Mouse (Mus musculus): Measurements from ENCODE around the gene Asb8.

Gene Asb8

DNA sequence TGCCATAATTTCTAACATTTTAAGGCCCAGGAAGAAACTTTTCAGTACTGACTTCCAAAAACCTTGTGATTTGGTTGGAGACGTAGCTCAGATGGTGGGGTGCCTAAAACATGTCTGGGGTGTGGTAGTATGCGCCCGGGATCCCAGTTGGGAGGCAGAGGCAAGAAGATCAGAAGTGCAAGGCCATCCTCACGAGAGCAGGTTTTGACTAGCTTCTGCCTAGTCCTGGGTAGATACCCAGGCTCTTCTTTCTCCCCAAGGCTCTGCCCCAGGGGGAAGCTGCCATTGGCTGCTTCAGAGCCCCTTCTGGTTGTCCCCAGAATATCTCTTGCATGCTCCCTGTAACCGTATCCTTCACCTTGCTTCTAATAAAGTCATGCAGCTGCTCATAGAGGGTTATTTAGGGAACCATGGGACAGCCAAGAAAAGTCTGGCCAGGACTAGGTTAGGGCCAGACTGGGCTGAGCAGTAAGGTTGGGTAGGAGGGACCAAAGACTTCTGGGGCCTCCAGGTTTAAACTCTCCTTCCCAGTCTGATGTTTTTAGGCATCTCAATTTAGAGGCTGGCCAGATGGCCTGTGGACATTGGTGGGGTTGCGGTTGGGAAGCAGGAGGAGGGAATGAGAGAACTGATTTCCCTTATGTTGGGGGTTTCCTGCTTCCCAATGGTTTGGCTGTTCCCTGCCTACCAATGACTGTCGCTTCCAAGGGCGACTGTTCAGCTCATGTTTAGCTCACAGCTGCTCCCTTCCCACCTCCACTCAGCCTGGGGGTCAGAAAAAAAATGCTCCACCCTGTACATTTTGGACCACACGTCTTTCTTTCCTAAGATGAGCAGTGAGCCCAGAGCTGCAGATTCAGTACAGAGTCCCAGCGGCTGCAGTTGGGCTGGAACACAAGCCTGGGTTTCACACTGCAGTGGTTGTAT, 50.3 kb downstream of the Asb8 start:
- no peak for DNase-seq

DNA sequence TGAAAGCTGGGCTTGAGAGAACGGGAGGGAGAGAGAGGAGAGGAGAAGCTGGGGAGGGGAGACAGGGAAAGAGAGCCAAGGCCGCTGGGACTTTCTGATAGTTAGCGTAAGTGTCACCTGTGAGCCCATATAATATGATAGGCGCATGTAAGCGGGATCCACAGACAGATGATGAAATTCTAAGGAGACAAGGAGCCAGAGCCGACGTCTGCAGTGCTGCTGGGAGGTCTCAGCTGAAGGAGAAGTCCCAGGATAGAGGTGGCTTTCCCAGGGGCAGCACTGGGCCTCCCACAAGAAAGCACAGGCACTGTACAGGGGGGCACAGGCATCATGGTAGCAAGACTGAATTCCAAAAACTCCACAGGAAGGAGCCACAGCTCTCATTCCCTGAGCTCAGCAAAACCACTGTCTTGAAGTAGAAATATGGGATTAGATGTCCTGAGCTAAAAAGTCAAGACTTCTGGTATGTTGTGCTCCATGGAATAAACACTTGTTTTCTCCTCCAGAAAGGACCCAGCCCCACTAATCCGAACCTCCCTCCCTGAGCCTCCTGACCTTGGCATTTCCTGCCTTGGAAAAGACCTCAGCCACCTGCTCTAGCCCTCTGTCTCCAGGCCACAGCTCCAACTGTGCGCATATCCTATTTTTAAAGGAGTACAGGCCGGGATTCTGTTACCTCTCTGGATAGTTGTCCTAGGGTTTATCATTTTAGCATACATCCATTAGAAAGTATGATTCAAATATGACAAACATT, 51.1 kb downstream of the Asb8 start:
- no peak for DNase-seq

DNA sequence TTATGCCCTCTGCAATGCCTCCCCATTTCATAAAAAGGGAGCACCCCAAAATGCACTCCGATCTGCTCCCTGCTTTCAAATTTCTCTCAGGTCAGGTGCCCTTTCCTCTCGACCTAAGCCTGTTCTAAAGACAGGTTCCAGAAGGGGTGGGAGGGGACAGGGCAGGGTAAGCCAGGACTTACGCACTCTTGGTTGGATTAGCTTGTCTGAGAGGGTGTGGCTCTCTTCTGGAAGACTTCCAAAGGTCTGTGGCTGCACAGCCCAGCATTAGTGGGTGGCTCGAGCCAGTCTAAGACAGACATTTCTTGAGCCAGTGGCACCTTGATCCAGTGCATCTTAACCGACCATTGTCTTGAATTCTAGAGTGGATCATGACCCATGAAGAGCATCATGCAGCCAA, 53.6 kb downstream of the Asb8 start:
- peak; percentile 15 for DNase-seq

DNA sequence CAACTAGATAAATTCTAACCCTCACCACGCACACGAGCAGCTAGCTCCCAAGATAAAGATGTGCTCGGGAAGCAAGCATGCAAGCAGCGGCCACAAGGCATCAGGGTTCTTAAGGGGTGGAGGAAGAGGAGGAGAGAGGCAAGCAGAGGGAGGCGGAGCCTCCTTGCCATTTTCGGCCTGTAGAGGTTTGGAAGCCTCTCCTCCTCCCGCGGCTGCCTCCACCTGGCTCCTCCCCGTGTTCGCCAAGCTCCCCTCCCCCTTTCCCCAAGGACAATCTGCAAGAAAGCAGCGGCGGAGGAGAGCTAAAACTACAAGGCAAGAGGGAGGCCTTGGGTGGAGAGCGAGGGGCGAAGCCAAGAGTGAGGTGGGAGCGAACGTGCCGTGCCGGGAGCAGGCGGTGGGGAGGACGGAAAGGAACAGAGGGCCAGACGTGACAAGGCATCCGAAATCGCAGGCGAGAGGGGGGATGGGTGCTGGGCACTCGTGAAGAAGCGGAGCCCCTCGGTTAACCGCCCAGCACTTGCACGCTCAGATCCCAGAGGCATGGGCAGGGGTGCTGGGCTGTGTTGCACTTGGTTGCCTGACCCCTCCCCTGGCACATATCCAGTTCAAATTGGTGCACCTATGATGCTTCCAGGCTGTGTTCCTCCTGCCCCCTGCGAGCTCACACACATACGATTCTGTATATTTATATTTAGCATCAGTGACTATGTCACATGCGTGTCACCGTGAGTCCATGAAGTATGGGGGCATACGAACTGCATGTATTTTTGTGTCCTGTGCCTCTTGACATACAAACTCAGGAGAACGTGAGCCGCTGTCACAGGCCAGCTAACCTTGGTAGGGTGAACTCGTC, 56.9 kb downstream of the Asb8 start:
- peak; percentile 89 for DNase-seq

DNA sequence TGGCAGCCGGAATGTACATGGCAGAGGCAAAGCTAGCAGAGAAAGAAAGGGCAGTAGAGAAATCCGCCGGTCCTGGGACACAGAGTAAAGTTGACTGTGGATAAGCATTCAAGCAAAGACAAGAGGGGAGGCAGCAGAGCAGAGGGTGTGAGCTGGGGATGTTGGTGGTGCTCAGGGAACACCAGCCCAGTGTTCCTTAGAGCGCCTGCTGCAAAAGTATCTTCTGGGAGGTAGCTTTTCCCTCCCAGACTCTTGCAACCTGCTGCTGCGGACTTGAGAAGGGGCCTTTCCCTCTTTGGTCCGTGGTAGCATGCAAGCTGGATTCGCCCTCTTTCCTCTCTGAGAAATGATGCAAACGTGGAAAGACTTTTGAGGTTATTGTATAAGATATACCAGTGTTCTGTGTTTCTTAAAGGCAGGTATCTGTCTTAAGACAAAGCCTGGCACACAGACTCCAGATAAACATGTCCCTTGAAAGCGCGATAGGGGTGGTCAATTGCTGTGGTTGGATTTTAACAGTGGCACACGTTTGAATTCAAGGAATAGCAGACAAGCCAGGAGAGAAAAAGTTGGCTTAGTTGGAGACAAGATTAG, 57.6 kb downstream of the Asb8 start:
- no peak for DNase-seq

DNA sequence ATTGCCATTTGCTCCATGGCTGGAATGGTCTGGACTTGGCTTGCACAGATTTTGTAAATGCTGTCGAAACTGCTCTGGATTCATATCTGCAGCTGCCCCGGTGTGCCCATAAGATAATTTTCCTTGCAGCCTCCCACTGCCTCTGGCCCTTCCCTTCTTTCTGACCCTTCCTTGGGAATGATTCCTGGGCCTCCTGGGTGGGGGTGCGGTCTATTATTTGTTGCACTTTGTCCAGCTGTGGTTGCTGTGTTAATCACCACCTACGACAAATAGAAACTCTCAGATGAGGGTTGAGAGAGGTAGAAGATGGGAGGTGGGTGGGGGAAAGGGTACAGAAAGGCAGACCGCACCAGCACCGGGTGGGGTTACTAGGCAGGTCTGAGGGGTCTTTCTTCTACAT, 58.2 kb downstream of the Asb8 start:
- DNase-seq: no peak

DNA sequence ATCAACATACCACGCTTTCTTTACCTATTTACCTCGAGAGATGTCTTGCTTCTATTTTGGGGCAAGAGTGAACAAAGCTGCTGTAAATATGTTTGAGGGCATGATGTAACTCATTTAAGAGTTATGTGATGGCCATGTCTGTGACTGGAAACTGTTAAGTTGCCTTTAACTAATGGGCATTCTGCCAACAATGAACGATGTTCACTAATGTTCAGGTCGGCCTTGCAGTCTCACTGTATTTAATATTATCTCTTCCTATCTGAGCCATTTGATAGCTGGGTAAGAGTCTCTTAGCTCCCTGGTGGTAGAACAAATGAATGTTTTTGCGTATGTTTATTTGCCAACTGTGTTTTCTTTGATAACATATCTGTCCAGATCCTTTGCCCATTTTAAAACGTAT, 58.9 kb downstream of the Asb8 start:
- no peak for DNase-seq

DNA sequence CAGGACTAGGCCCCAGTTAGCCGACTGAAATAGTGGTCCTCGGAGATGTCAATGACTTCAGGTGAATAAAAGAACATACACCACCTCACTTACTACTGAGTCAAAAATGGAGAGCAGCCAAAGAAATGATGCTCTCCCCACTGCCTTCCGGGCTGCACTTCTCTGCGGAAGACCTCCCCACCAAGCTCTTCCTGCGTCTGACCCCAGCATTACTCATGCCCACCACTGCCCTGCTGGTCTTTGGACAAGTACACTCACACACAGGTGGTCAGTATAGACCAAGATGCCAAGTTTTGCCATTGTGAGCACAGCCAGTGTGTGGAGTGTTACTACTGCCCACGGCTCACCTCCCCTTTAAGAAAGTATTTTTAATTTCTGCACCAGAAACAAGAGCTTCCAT, 63.0 kb downstream of the Asb8 start:
- DNase-seq: no peak

DNA sequence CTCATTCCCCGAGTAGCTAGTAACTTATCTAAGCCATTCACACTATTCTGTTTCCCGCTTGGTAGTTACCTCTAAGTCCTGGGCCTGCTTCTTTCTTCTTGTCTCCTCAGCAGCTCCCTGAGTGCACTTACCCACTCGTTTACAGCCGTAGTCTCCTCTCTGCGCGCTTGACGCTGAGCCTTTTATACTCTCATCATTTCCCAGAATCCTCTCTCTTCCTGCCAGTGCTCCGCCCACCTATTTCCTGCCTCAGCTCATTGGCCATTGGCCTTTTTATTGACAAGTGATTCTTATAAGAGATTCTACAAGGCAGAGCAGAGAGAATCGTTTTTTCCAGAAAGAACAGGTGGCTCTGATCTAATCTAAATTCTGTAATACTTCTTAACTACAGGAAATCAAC, 66.9 kb downstream of the Asb8 start:
- DNase-seq: no peak

DNA sequence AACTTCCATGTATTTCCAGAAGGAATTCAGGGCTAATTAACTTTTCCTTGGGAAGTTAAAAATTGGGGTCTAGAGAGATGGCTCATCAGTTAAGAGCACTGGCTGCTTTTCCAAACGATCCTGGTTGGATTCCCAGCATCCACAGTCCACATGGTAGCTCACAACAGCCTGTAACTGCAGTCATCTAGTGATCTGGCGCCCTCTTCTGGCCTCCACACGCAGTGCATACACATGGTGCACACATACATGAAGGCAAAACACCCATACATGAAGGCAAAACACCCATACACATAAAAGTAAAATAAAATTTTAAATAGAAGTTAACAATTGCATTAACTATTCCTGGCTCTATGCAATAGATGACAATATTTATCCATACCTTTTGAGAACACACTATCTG, 68.5 kb downstream of the Asb8 start:
- DNase-seq: peak; percentile 14

DNA sequence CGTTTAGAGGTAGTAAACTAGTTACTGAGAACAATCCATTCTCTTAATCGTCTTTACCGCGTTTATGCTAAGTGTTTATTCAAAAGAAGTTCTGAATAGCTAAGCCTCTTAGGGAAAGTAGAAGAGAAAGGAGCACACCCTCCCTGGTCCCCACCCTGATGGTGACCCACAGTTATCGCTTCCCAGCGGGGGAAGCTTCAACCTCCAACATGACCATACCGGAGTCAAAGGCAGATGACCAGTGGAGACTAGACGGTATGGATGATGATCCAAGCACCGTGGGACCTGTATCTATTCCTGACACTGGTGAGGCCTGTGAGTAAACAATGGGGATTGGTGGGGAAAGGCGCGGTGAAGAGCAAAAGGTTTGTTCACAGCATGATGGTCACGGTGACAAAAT, 70.5 kb downstream of the Asb8 start:
- no peak for DNase-seq

DNA sequence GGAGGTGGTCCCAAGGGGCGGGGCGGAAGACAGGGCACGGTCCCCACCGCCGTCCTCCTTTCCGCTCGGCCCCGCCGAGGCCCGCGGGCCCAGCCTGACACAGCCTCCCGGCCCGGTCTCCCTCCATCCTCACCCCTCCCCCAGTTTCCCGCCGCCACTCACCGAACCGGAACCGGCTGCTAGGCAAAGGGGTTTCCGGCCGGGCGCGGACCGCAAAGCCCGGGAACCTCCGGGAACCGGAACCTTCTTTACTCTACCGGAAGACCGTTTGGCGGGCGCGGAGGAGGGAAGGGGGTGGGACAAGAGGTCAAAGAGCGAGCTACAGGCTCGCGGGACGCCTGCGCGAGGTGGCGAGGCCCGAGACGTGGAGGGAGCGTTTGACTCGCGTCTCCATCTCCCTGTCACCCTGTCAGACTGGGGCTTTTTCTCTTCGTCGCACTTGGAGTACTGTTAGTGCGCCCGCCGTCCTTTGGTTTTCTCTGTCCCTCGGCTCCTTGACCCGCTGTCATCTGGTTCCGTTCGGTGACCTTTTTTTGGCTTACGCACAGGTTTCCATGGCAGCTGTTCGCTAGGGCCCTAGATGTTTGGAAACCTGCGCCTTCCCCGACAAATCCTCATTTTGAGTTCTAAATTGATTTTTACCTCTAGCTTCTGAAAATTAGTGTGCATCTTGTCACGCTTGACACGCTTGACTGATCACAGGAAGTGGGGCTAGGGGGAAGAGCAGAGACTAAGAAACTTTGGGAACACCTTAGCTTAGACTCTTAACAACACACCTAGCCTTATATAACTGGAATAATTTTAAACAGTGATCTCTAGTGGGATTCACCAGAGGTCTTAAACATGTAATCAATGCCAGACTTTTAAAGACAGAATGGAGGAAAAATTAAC, 72.1 kb downstream of the Asb8 start, which contains the start of gene Senp1:
Senp1 (minus strand) TSS at position 624 of the 891 bp plus-strand sequence.
- peak; percentile 95 for DNase-seq

DNA sequence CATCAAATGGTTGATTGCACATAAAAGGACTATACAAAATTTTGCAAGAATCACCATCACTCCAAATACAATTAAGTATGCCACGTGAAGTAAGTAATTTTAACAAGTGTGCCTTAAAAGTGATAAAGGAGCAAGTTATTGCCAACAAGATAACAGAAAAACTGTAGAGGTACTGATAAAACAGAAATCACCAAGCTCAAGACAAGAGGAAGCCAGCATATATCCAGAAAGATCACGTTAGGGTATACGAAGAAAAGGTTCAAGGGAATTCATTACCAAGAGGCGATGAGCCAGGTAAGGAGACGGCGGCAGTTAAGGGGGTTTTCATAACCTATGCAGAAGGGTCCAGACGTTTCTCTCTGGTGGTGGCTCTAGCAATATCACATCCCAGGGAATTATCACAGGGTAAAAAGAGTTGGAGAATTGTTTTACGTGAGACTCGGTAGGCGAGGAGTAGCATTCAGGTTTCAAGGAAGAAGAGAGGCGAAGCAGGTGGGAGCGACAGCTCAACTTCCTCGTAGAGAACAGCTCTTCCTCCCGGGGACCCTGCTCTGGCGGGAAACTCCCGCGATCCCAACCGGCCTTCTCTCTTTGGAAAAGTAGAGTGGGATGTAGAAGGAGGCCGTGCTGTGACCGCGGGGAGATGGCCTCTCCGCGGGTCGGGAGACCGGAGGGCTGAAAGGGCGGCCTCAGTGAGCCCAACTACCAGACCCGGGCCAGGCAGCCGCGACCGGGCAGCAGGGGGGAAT, 72.9 kb downstream of the Asb8 start, which contains the start of gene Pfkm:
Pfkm (plus strand) TSS at position 218 of the 749 bp plus-strand sequence.
- no peak for DNase-seq

DNA sequence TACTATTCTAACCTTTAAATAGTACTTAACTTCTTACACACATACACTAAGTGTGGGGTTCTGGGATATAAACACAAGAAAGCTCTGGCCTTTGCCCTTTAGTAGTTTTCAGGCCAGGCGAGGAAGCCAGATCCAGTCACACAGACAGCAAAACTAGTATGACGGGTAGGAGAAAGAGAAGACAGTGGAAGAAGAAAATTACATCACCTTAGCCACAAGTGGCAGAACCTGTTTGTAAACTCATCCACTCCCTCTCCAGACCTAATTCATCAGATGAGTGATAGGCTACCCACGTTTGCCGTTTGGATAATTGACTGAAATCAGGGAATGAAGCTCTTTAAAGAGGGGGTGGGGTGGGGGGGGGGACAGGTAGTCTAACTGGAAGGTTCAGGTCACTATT, 73.6 kb downstream of the Asb8 start:
- no peak for DNase-seq

DNA sequence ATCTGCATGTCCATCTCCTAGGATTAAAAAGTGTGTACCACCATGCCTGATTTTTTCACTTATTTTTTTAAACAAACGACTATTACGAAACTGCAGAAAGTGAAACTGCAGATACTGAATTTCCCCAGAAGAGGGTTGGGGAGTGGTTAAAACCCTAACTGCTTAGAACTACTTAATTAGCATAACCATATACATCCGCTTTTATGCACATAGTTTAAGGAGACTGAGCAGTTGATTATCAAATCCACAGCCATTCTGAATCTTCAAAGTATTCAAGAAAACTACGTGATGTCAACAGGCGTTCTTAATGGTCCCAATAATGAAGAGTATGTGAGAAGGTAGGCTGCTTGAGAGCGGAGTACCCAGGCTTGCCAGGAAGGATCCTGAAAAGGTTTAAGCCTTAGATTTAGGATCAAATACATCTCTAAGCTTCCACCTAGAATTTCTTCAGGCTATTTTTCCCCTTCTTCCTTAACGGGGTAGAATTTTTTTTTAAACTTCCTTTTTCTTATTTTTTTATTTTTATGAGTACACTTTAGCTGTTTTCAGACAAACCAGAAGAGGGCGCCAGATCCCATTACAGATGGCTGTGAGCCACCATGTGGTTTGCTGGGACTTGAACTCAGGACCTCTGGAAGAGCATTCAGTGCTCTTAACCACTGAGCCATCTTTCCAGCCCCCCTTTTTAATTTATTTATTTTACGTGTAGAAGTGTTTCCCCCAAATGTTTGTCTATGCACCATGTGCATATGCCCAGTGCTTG, 75.8 kb downstream of the Asb8 start:
- peak; percentile 33 for DNase-seq

DNA sequence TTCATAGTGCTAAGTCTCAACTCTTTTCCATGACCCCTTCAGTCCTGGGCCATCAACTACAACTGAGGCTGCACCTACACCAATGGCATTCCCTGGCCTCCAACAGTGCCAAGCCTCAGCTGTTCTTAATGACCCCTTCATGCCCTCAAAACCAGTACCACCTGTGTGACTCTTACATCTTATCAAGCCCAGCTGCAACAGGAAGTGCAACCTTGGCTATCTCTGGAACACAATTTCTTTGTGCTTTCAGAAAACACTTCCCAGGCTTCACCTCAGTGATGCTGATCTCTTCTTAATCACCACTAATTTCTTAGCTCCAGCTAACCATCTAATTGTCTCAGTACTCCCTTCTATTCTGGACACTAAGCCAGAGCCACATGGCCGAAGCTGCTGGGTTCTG, 76.5 kb downstream of the Asb8 start:
- DNase-seq: no peak

Measured in retina, postnatal 1 day (tissue).